Mouse (Mus musculus): ENCODE measurements at regions not wholly inside any gene's neighbourhood (a gene's known extent, or its start where the extent isn't known, plus 50 kb on each side); places are given as distances from the start of the nearest gene placed in this dataset.

- no peak overlapping the region for H3K27ac ChIP-seq (ENCODE audit: control insufficient read depth, low read depth, low read length)
- H3K79me2 ChIP-seq (ENCODE audit: control insufficient read depth, insufficient read depth, low read length, poor library complexity), result no peaks in the 10 kb centered on the region
- H3K4me1 ChIP-seq (ENCODE audit: control insufficient read depth in 1 of 2, insufficient read depth in 2 of 2, low read length in 2 of 2), result peaks cover 2 to 4% of the 10 kb centered on the region in 2 experiments; a peak in 2 of 4 replicates
- DNase-seq (ENCODE audit: low read depth, low spot score), result no peak
- no peak for TF ChIP-seq ZC3H11A (IDR thresholded peaks at IDR 0.05; ENCODE audit: low read depth, low read length)
- no peak for TF ChIP-seq MAX (IDR thresholded peaks at IDR 0.05; ENCODE audit: low read length)
- no peak for TF ChIP-seq POLR2A (IDR thresholded peaks at IDR 0.05; ENCODE audit: control insufficient read depth in 1 of 2, insufficient read depth in 1 of 2, low read depth in 1 of 2, low read length in 2 of 2, poor library complexity in 1 of 2)
- no peak for TF ChIP-seq UBTF (IDR thresholded peaks at IDR 0.05; ENCODE audit: borderline replicate concordance, insufficient read depth, low read depth, low read length)
- TF ChIP-seq HCFC1 (IDR thresholded peaks at IDR 0.05; ENCODE audit: low read depth, low read length), result no peak
- no peak for TF ChIP-seq MAFK (IDR thresholded peaks at IDR 0.05; ENCODE audit: borderline replicate concordance, low read depth, low read length)
- no peak for TF ChIP-seq GATA1 (IDR thresholded peaks at IDR 0.05; ENCODE audit: low read depth, low read length)
- no peak for TF ChIP-seq RAD21 (IDR thresholded peaks at IDR 0.05; ENCODE audit: low read depth, low read length)
- peaks cover 0 to 6% of the 10 kb centered on the region in 2 experiments; a peak in 1 of 4 replicates for H3K36me3 ChIP-seq (ENCODE audit: control insufficient read depth in 1 of 2, insufficient read depth in 2 of 2, low read length in 2 of 2)
- H3K9me3 ChIP-seq (replicated peaks; ENCODE audit: insufficient read depth, low read length), result no peaks in the 10 kb centered on the region
- no peak overlapping the region for H3K4me3 ChIP-seq (ENCODE audit: control insufficient read depth in 1 of 2, insufficient read depth in 1 of 2, low read depth in 2 of 2, low read length in 2 of 2)
- 0 out of 4 replicates have a peak, but pooled peaks cover 0 to 1% of the 10 kb centered on the region in 2 experiments for H3K27me3 ChIP-seq (ENCODE audit: control insufficient read depth in 1 of 2, insufficient read depth in 2 of 2, low read length in 2 of 2)
- H3K9ac ChIP-seq (ENCODE audit: control insufficient read depth, low read depth, low read length, poor library complexity, severe bottlenecking), result no peak overlapping the region
These were observed 71.6 kb upstream of the Slc22a23 start for GRCm38 (mm10) chr13:34416603-34417002.

GRCm38 (mm10) chr13:34414533-34414932 is 69.6 kb upstream of the Slc22a23 start:
- Histone ChIP-seq H3K27ac (ENCODE audit: control insufficient read depth, low read depth, low read length) (no peak overlapping the region), H3K4me1 (ENCODE audit: control insufficient read depth in 1 of 2, insufficient read depth in 2 of 2, low read length in 2 of 2) (peaks cover 2 to 4% of the 10 kb centered on the region in 2 experiments; a peak in 2 of 4 replicates), H3K27me3 (ENCODE audit: control insufficient read depth in 1 of 2, insufficient read depth in 2 of 2, low read length in 2 of 2) (no peaks in the 10 kb centered on the region), H3K4me3 (ENCODE audit: control insufficient read depth in 1 of 2, insufficient read depth in 1 of 2, low read depth in 2 of 2, low read length in 2 of 2) (no peak overlapping the region), H3K9ac (ENCODE audit: control insufficient read depth, low read depth, low read length, poor library complexity, severe bottlenecking) (no peak overlapping the region), H3K79me2 (ENCODE audit: control insufficient read depth, insufficient read depth, low read length, poor library complexity) (no peaks in the 10 kb centered on the region), H3K36me3 (ENCODE audit: control insufficient read depth in 1 of 2, insufficient read depth in 2 of 2, low read length in 2 of 2) (peaks cover 0 to 6% of the 10 kb centered on the region in 2 experiments; a peak in 1 of 4 replicates), H3K9me3 (replicated peaks; ENCODE audit: insufficient read depth, low read length) (no peaks in the 10 kb centered on the region)
- DNase-seq (ENCODE audit: low read depth, low spot score), result peak; percentile 28
- TF ChIP-seq NRF1 (IDR thresholded peaks at IDR 0.05; ENCODE audit: insufficient read depth, low read depth, low read length, poor library complexity, severe bottlenecking) (no peak), CTCF (IDR thresholded peaks at IDR 0.05 in 2 of 3, conservative IDR thresholded peaks at IDR 0.05 in 1 of 3; ENCODE audit: control insufficient read depth in 1 of 3, insufficient read depth in 1 of 3, low read depth in 2 of 3, low read length in 3 of 3, poor library complexity in 1 of 3, severe bottlenecking in 1 of 3) (no peak), POLR2AphosphoS2 (IDR thresholded peaks at IDR 0.05; ENCODE audit: low read length) (no peak), MAFK (IDR thresholded peaks at IDR 0.05; ENCODE audit: borderline replicate concordance, low read depth, low read length) (no peak), ELF1 (IDR thresholded peaks at IDR 0.05; ENCODE audit: low read depth, low read length) (no peak), ZMIZ1 (IDR thresholded peaks at IDR 0.05; ENCODE audit: low read depth, low read length) (no peak), ETS1 (IDR thresholded peaks at IDR 0.05; ENCODE audit: low read depth, low read length) (no peak), EP300 (IDR thresholded peaks at IDR 0.05; ENCODE audit: low read depth in 1 of 2, low read length in 2 of 2) (peak; percentile 47; a peak in 3 of 4 replicates), GATA1 (IDR thresholded peaks at IDR 0.05; ENCODE audit: low read depth, low read length) (peak; percentile 70), USF1 (IDR thresholded peaks at IDR 0.05; ENCODE audit: low read depth, low read length) (no peak), MEF2A (IDR thresholded peaks at IDR 0.05; ENCODE audit: extremely low read depth, insufficient replicate concordance, low read depth, low read length, poor library complexity, severe bottlenecking) (no peak), RCOR1 (IDR thresholded peaks at IDR 0.05; ENCODE audit: low read depth, low read length) (no peak), KAT2A (conservative IDR thresholded peaks at IDR 0.05; ENCODE audit: low read depth, low read length) (no peak), TCF12 (IDR thresholded peaks at IDR 0.05; ENCODE audit: low read depth, low read length) (peak; percentile 17; the same call in 1 of the 2 replicates), GABPA (IDR thresholded peaks at IDR 0.05; ENCODE audit: low read depth, low read length) (no peak), MAX (IDR thresholded peaks at IDR 0.05; ENCODE audit: low read length) (no peak), POLR2AphosphoS5 (IDR thresholded peaks at IDR 0.05; ENCODE audit: borderline replicate concordance, low read depth, low read length) (no peak)
